Mouse (Mus musculus): ENCODE data around the gene Ankrd40. TPM values are rescaled to one million over a fixed set of nuclear protein-coding genes. Genes with fewer than 3 reads are reported as not detected.

Gene Ankrd40
- total RNA-seq, 4 experiments from 2014 or later, result 116 to 122 (median 119) TPM

Other genes with a start within 250 kb of the Ankrd40 start
- gene Tob1, start 116.5 kb upstream of the Ankrd40 start, total RNA-seq (2022), result 10 to 100 TPM; 35.8 to 44.1 (median 39.9) TPM
- 1 to 10 TPM; 1.3 to 2.4 (median 1.9) TPM for gene Wfikkn2, start 82.0 kb upstream of the Ankrd40 start, total RNA-seq (2022)
- not detected for gene Gm21885, start 46.1 kb upstream of the Ankrd40 start, total RNA-seq (2022)
- 100 to 1,000 TPM; 101 to 126 (median 109) TPM for gene Luc7l3, start 6.0 kb upstream of the Ankrd40 start, total RNA-seq (2022)
- gene Abcc3, start 65.0 kb downstream of the Ankrd40 start, total RNA-seq (2022), result 1 to 10 TPM; 1.3 to 8.4 (median 3.9) TPM
- gene Cacna1g, start 146.2 kb downstream of the Ankrd40 start, total RNA-seq (2022), result 10 to 100 TPM; 49.3 to 83.1 (median 67.7) TPM
- under 1 TPM in 2 of 4 experiments, not detected in 2; 0.43 to 0.64 TPM for gene Spata20, start 158.2 kb downstream of the Ankrd40 start, total RNA-seq (2022)
- 1 to 10 TPM; 1.9 to 2.7 (median 2.4) TPM for gene Epn3, start 172.0 kb downstream of the Ankrd40 start, total RNA-seq (2022)
- gene Mycbpap, start 193.7 kb downstream of the Ankrd40 start, total RNA-seq (2022), result 1 to 10 TPM; 3.1 to 7.6 (median 3.5) TPM
- gene Rsad1, start 221.3 kb downstream of the Ankrd40 start, total RNA-seq (2022), result 10 to 100 TPM; 12.3 to 14.5 (median 12.6) TPM
- under 1 TPM in 1 of 4 experiments, not detected in 3; 0.71 TPM for gene Chad, start 237.0 kb downstream of the Ankrd40 start, total RNA-seq (2022)